Comparison of ENCODE assay signal across 27 mouse cellular contexts in the genomic region with DNA sequence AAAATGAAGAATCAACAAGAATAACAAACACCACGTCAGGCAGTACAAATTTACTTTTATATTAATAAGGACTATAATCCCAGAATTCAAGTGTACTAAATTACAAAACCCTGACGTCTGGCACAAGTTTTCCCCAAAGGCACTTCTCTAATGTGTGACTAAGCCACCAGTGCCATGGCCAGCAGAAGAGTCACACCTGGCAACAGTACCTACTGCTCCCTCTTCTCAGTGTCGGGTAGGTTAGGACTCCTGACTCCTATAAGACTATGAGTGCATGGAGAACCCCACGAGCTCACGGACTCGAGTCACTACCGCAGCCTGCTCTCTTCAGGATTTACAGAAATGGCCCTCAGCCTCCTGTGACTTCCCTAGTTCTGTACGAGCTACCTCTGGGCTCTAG.
DNase-seq lines count a peak whose midpoint lies in the region; ATAC-seq and TF ChIP-seq lines count a peak whose summit lies in the region.
"Had no signal": no experiment of that assay in that cellular context is flagged by ENCODE, and none has a peak within 500 bp of the region (broad histone marks: within the 10 kb centered on the region; RNA-seq: fewer than 3 reads in every experiment).

No protein-coding gene starts in this region.

- peaks cover 8% of the 10 kb centered on the region; the same call in 1 of the 2 replicates for H3K36me3 ChIP-seq in lung, postnatal 0 days (ENCODE audit: insufficient read depth, low read length)
- H3K36me3 ChIP-seq in hindbrain, embryonic 10.5 days = peaks cover 77% of the 10 kb centered on the region

- H3K4me1 ChIP-seq in lung, postnatal 0 days (ENCODE audit: insufficient read depth, low read depth, low read length) = no peaks in the 10 kb centered on the region
- no peaks in the 10 kb centered on the region for H3K4me1 ChIP-seq in hindbrain, embryonic 10.5 days (replicated peaks)
- H3K4me1 ChIP-seq: embryonic facial prominence, embryonic 10.5 days; embryonic facial prominence, embryonic 13.5 days; forebrain, embryonic 15.5 days; heart, embryonic 13.5 days; hindbrain, embryonic 12.5 days; hindbrain, embryonic 15.5 days had no signal

- H3K9me3 ChIP-seq in lung, postnatal 0 days (ENCODE audit: low read length) = no peaks in the 10 kb centered on the region
- H3K9me3 ChIP-seq in hindbrain, embryonic 10.5 days = no peaks in the 10 kb centered on the region
- H3K9me3 ChIP-seq: embryonic facial prominence, embryonic 10.5 days; embryonic facial prominence, embryonic 13.5 days; forebrain, embryonic 12.5 days; forebrain, embryonic 15.5 days; heart, embryonic 13.5 days; hindbrain, embryonic 12.5 days; hindbrain, embryonic 15.5 days had no signal

- no peak for ATAC-seq in lung, postnatal 0 days
- ATAC-seq: activated CD4-positive, CD25-positive, alpha-beta regulatory T cell, adult 4 months; CD4-positive, CD25-positive, alpha-beta regulatory T cell, adult 4 months; forebrain, embryonic 15.5 days; intestine, postnatal 0 days had no signal

- intact Hi-C loops in gastrocnemius, adult 2 months (cut with DNase I) = no loop called here

- H3K4me2 ChIP-seq in lung, postnatal 0 days (replicated peaks; ENCODE audit: low read depth, low read length) = no peak overlapping the region
- H3K4me2 ChIP-seq: embryonic facial prominence, embryonic 13.5 days; forebrain, embryonic 12.5 days; forebrain, embryonic 15.5 days; heart, embryonic 13.5 days; hindbrain, embryonic 12.5 days; hindbrain, embryonic 15.5 days had no signal

- H3K4me3 ChIP-seq in gastrocnemius, adult 2 months = no peak overlapping the region
- no peak overlapping the region for H3K4me3 ChIP-seq in lung, postnatal 0 days (ENCODE audit: low read depth, low read length)
- no peak overlapping the region for H3K4me3 ChIP-seq in hindbrain, embryonic 10.5 days
- H3K4me3 ChIP-seq: embryonic facial prominence, embryonic 10.5 days; embryonic facial prominence, embryonic 13.5 days; erythroblast, embryonic 14.5 days; forebrain, embryonic 12.5 days; forebrain, embryonic 15.5 days; heart, embryonic 13.5 days; hindbrain, embryonic 12.5 days; hindbrain, embryonic 15.5 days had no signal

- H3K27ac ChIP-seq in gastrocnemius, adult 2 months = no peak overlapping the region
- no peak overlapping the region for H3K27ac ChIP-seq in lung, postnatal 0 days (ENCODE audit: low read length)
- H3K27ac ChIP-seq in hindbrain, embryonic 10.5 days = no peak overlapping the region
- H3K27ac ChIP-seq: embryonic facial prominence, embryonic 10.5 days; embryonic facial prominence, embryonic 13.5 days; forebrain, embryonic 12.5 days; forebrain, embryonic 15.5 days; heart, embryonic 13.5 days; hindbrain, embryonic 12.5 days; hindbrain, embryonic 15.5 days had no signal

- H3K9ac ChIP-seq in lung, postnatal 0 days (replicated peaks; ENCODE audit: low read depth) = no peak overlapping the region
- H3K9ac ChIP-seq: embryonic facial prominence, embryonic 13.5 days; forebrain, embryonic 12.5 days; forebrain, embryonic 15.5 days; heart, embryonic 13.5 days; hindbrain, embryonic 12.5 days; hindbrain, embryonic 15.5 days had no signal

- no peak for TF ChIP-seq EP300 in lung, postnatal 0 days (IDR thresholded peaks at IDR 0.05)

- 77% methylated on average over 8 of the region's 8 CpGs for WGBS in lung, postnatal 0 days
- WGBS in hindbrain, embryonic 10.5 days = 92% methylated on average over 8 of the region's 8 CpGs

- DNase-seq in gastrocnemius, adult 2 months = peak; percentile 26
- DNase-seq in gastrocnemius, adult 8-10 months (ENCODE audit: low spot score in 2 of 2) = no peak
- DNase-seq in lung, postnatal 36 days = peak; percentile 13
- no peak for DNase-seq in lung, postnatal 0 days (ENCODE audit: low spot score)
- DNase-seq in adrenal gland, postnatal 14 days = peak; percentile 35
- DNase-seq in cerebellum, postnatal 25 days = no peak
- no peak for DNase-seq in hindbrain, embryonic 10.5 days (ENCODE audit: low spot score)
- DNase-seq: cerebellum, adult 18-20 months; cerebellum, adult 9-10 months; cerebellum, postnatal 36 days; embryo, embryonic 11 days; gastrocnemius, postnatal 14 days; heart, adult 18-20 months; heart, postnatal 14 days; heart, postnatal 4 days; kidney, adult 2 months had no signal

- no peak for TF ChIP-seq CTCF in gastrocnemius, adult 2 months (IDR thresholded peaks at IDR 0.05)
- TF ChIP-seq CTCF in lung, postnatal 0 days (IDR thresholded peaks at IDR 0.05) = no peak

- H3K27me3 ChIP-seq in lung, postnatal 0 days (replicated peaks; ENCODE audit: insufficient read depth, low read length) = no peaks in the 10 kb centered on the region
- H3K27me3 ChIP-seq in hindbrain, embryonic 10.5 days (ENCODE audit: insufficient read depth, poor library complexity, severe bottlenecking) = no peaks in the 10 kb centered on the region
- H3K27me3 ChIP-seq: embryonic facial prominence, embryonic 13.5 days; forebrain, embryonic 12.5 days; forebrain, embryonic 15.5 days; heart, embryonic 13.5 days; hindbrain, embryonic 12.5 days; hindbrain, embryonic 15.5 days had no signal

Comparison
In these comparisons a context has a peak if more than half of its experiments do, and no peak if none do; other contexts are left out.
1. DNase-seq: peak in gastrocnemius, adult 2 months (single experiment), lung, postnatal 36 days (single experiment) and adrenal gland, postnatal 14 days (single experiment); none in gastrocnemius, adult 8-10 months (0 of 2), lung, postnatal 0 days (single experiment), cerebellum, postnatal 25 days (0 of 2) and hindbrain, embryonic 10.5 days (single experiment).